Mouse (Mus musculus): ENCODE results near the gene Zdhhc5. TPM values are rescaled to one million over a fixed set of nuclear protein-coding genes. Genes with fewer than 3 reads are reported as not detected.

Gene Zdhhc5
- polyA plus RNA-seq, 1 experiment = 234 TPM

GRCm38 (mm10) chr2:84757026-84757682 lies 42.2 kb upstream of the Zdhhc5 start:
- TF ChIP-seq POLR2A (IDR thresholded peaks at IDR 0.05; ENCODE audit: control insufficient read depth, low read depth, low read length) (no peak), CTCF (IDR thresholded peaks at IDR 0.05; ENCODE audit: control insufficient read depth, insufficient read depth, insufficient replicate concordance, low read depth, low read length) (no peak)
- Histone ChIP-seq H3K27ac (ENCODE audit: control insufficient read depth, insufficient read depth, low read depth, low read length) (no peak overlapping the region), H3K4me1 (ENCODE audit: control insufficient read depth, insufficient read depth, low read length) (no peaks in the 10 kb centered on the region), H3K4me3 (ENCODE audit: control insufficient read depth, low read depth, low read length) (no peak overlapping the region), H3K36me3 (ENCODE audit: control insufficient read depth, insufficient read depth, low read length) (no peaks in the 10 kb centered on the region), H3K27me3 (ENCODE audit: control insufficient read depth, insufficient read depth, low read length) (no peaks in the 10 kb centered on the region)

GRCm38 (mm10) chr2:84756245-84756644 lies 41.3 kb upstream of the Zdhhc5 start:
- no peaks in the 10 kb centered on the region for H3K4me1 ChIP-seq (ENCODE audit: control insufficient read depth, insufficient read depth, low read length)
- no peaks in the 10 kb centered on the region for H3K36me3 ChIP-seq (ENCODE audit: control insufficient read depth, insufficient read depth, low read length)
- TF ChIP-seq POLR2A (IDR thresholded peaks at IDR 0.05; ENCODE audit: control insufficient read depth, low read depth, low read length) = no peak
- no peak for TF ChIP-seq CTCF (IDR thresholded peaks at IDR 0.05; ENCODE audit: control insufficient read depth, insufficient read depth, insufficient replicate concordance, low read depth, low read length)
- H3K27me3 ChIP-seq (ENCODE audit: control insufficient read depth, insufficient read depth, low read length) = no peaks in the 10 kb centered on the region
- H3K27ac ChIP-seq (ENCODE audit: control insufficient read depth, insufficient read depth, low read depth, low read length) = no peak overlapping the region
- H3K4me3 ChIP-seq (ENCODE audit: control insufficient read depth, low read depth, low read length) = no peak overlapping the region

- Histone ChIP-seq H3K4me3 (ENCODE audit: control insufficient read depth, low read depth, low read length) (no peak overlapping the region), H3K27me3 (ENCODE audit: control insufficient read depth, insufficient read depth, low read length) (no peaks in the 10 kb centered on the region), H3K27ac (ENCODE audit: control insufficient read depth, insufficient read depth, low read depth, low read length) (no peak overlapping the region), H3K4me1 (ENCODE audit: control insufficient read depth, insufficient read depth, low read length) (no peaks in the 10 kb centered on the region), H3K36me3 (ENCODE audit: control insufficient read depth, insufficient read depth, low read length) (no peaks in the 10 kb centered on the region)
- TF ChIP-seq CTCF (IDR thresholded peaks at IDR 0.05; ENCODE audit: control insufficient read depth, insufficient read depth, insufficient replicate concordance, low read depth, low read length) (no peak), POLR2A (IDR thresholded peaks at IDR 0.05; ENCODE audit: control insufficient read depth, low read depth, low read length) (no peak)
These were observed 35.1 kb upstream of the Zdhhc5 start for GRCm38 (mm10) chr2:84750115-84750514.

- Histone ChIP-seq H3K27ac (ENCODE audit: control insufficient read depth, insufficient read depth, low read depth, low read length) (no peak overlapping the region), H3K36me3 (ENCODE audit: control insufficient read depth, insufficient read depth, low read length) (no peaks in the 10 kb centered on the region), H3K27me3 (ENCODE audit: control insufficient read depth, insufficient read depth, low read length) (no peaks in the 10 kb centered on the region), H3K4me1 (ENCODE audit: control insufficient read depth, insufficient read depth, low read length) (peaks cover 22% of the 10 kb centered on the region), H3K4me3 (ENCODE audit: control insufficient read depth, low read depth, low read length) (peak overlapping the region; percentile 85; the same call in 1 of the 2 replicates)
- TF ChIP-seq POLR2A (IDR thresholded peaks at IDR 0.05; ENCODE audit: control insufficient read depth, low read depth, low read length) = no peak
- TF ChIP-seq CTCF (IDR thresholded peaks at IDR 0.05; ENCODE audit: control insufficient read depth, insufficient read depth, insufficient replicate concordance, low read depth, low read length) = no peak
These were observed 29.1 kb upstream of the Zdhhc5 start for GRCm38 (mm10) chr2:84744126-84744525.

GRCm38 (mm10) chr2:84743561-84743960 lies 28.6 kb upstream of the Zdhhc5 start, which contains the start of gene Gm19426:
Gm19426 (minus strand) TSS chr2:84743655.
- H3K4me1 ChIP-seq (ENCODE audit: control insufficient read depth, insufficient read depth, low read length) = peaks cover 22% of the 10 kb centered on the region
- peak within 1 kb of the TSS; percentile 39; the same call in 1 of the 2 replicates for H3K27ac ChIP-seq (ENCODE audit: control insufficient read depth, insufficient read depth, low read depth, low read length)
- peak within 1 kb of the TSS; percentile 85 for H3K4me3 ChIP-seq (ENCODE audit: control insufficient read depth, low read depth, low read length)
- TF ChIP-seq POLR2A (IDR thresholded peaks at IDR 0.05; ENCODE audit: control insufficient read depth, low read depth, low read length) (no peak), CTCF (IDR thresholded peaks at IDR 0.05; ENCODE audit: control insufficient read depth, insufficient read depth, insufficient replicate concordance, low read depth, low read length) (no peak)
- no peaks in the 10 kb centered on the region for H3K36me3 ChIP-seq (ENCODE audit: control insufficient read depth, insufficient read depth, low read length)
- no peaks in the 10 kb centered on the region for H3K27me3 ChIP-seq (ENCODE audit: control insufficient read depth, insufficient read depth, low read length)

- Histone ChIP-seq H3K27ac (ENCODE audit: control insufficient read depth, insufficient read depth, low read depth, low read length) (no peak overlapping the region), H3K36me3 (ENCODE audit: control insufficient read depth, insufficient read depth, low read length) (no peaks in the 10 kb centered on the region), H3K4me1 (ENCODE audit: control insufficient read depth, insufficient read depth, low read length) (peaks cover 23% of the 10 kb centered on the region), H3K4me3 (ENCODE audit: control insufficient read depth, low read depth, low read length) (peak overlapping the region; percentile 85), H3K27me3 (ENCODE audit: control insufficient read depth, insufficient read depth, low read length) (no peaks in the 10 kb centered on the region)
- no peak for TF ChIP-seq CTCF (IDR thresholded peaks at IDR 0.05; ENCODE audit: control insufficient read depth, insufficient read depth, insufficient replicate concordance, low read depth, low read length)
- TF ChIP-seq POLR2A (IDR thresholded peaks at IDR 0.05; ENCODE audit: control insufficient read depth, low read depth, low read length) = no peak
These were observed 27.7 kb upstream of the Zdhhc5 start for GRCm38 (mm10) chr2:84742451-84743283.

- Histone ChIP-seq H3K36me3 (ENCODE audit: control insufficient read depth, insufficient read depth, low read length) (no peaks in the 10 kb centered on the region), H3K27ac (ENCODE audit: control insufficient read depth, insufficient read depth, low read depth, low read length) (no peak overlapping the region), H3K4me1 (ENCODE audit: control insufficient read depth, insufficient read depth, low read length) (peaks cover 25% of the 10 kb centered on the region), H3K27me3 (ENCODE audit: control insufficient read depth, insufficient read depth, low read length) (no peaks in the 10 kb centered on the region), H3K4me3 (ENCODE audit: control insufficient read depth, low read depth, low read length) (peak overlapping the region; percentile 85)
- no peak for TF ChIP-seq POLR2A (IDR thresholded peaks at IDR 0.05; ENCODE audit: control insufficient read depth, low read depth, low read length)
- TF ChIP-seq CTCF (IDR thresholded peaks at IDR 0.05; ENCODE audit: control insufficient read depth, insufficient read depth, insufficient replicate concordance, low read depth, low read length) = no peak
These were observed 27.0 kb upstream of the Zdhhc5 start for GRCm38 (mm10) chr2:84741841-84742450.

All from testis, adult 2 months (tissue).